Mouse (Mus musculus) embryonic facial prominence, embryonic 11.5 days (tissue): ENCODE measurements around the gene Olfml2a. TPM values are rescaled to one million over a fixed set of nuclear protein-coding genes. Genes with fewer than 3 reads are reported as not detected.

Experiments used
- ATAC-seq: fragments of 200-750 bp; cut with Nextera tagmentation; replicated peaks from 2 replicates; pipeline ENCODE4 v1.8.0; 2017; ENCODE audit warnings: low read depth; ENCODE audit not compliant: insufficient number of reproducible peaks, low FRiP score, low TSS enrichment
- DNase-seq: peaks from one replicate; pipeline ENCODE4 v3.0.0-alpha.2; 2015; ENCODE audit warnings: low spot score
- H3K27ac ChIP-seq: fragments of 300-500 bp; sonication (generic); replicated peaks from 2 replicates; pipeline ENCODE4 v1.5.1; 2014; ENCODE audit warnings: mild to moderate bottlenecking, low read depth, low read length, control low read depth
- H3K27me3 ChIP-seq: fragments of 300-500 bp; sonication (generic); 2 replicates; pipeline ENCODE4 v1.6.1; 2014; ENCODE audit warnings: mild to moderate bottlenecking, low read length, moderate library complexity, mixed read lengths; ENCODE audit not compliant: control insufficient read depth, insufficient read depth
- H3K36me3 ChIP-seq: fragments of 300-500 bp; sonication (generic); replicated peaks from 2 replicates; pipeline ENCODE4 v1.6.1; 2014; ENCODE audit warnings: low read depth, mild to moderate bottlenecking, low read length, moderate library complexity, mixed read lengths; ENCODE audit not compliant: control insufficient read depth, insufficient read depth
- H3K4me1 ChIP-seq: fragments of 300-500 bp; sonication (generic); 2 replicates; pipeline ENCODE4 v1.6.1; 2014; ENCODE audit warnings: low read length, mixed read lengths; ENCODE audit not compliant: control insufficient read depth, insufficient read depth
- H3K4me2 ChIP-seq: fragments of 300-500 bp; sonication (generic); 2 replicates; pipeline ENCODE4 v1.6.1; 2014; ENCODE audit warnings: low read depth, mild to moderate bottlenecking, control low read depth, low read length, moderate library complexity
- H3K4me3 ChIP-seq: fragments of 300-500 bp; sonication (generic); 2 replicates; pipeline ENCODE4 v1.5.1; 2014; ENCODE audit warnings: low read depth, low read length, control low read depth
- H3K9ac ChIP-seq: fragments of 300-500 bp; sonication (generic); replicated peaks from 2 replicates; pipeline ENCODE4 v1.6.1; 2014; ENCODE audit warnings: mild to moderate bottlenecking, control low read depth, low read length
- H3K9me3 ChIP-seq: fragments of 300-500 bp; sonication (generic); replicated peaks from 2 replicates; pipeline ENCODE4 v1.6.1; 2016; ENCODE audit warnings: mild to moderate bottlenecking, low read length, inconsistent platforms, mixed read lengths; ENCODE audit not compliant: control insufficient read depth
- WGBS: fragments of 180-500 bp; shearing (Covaris S2); extraction: QIAGEN DNeasy Blood & Tissue Kit; methylation state at CpG from one replicate; pipeline ENCODE4 v1.1.7; 2014; 5-methylcytosine and 5-hydroxymethylcytosine counted together
- polyA plus RNA-seq: library from polyadenylated mRNA; unstranded; fragments of >200 nt; fragmentation: Nextera tagmentation; extraction: Ambion mirVana; gene quantifications from 2 replicates; pipeline ENCODE4 v1.2.1, GENCODE M21; 2014

Gene Olfml2a
- polyA plus RNA-seq, 1 experiment from 2014 or later = 2.5 TPM

DNA sequence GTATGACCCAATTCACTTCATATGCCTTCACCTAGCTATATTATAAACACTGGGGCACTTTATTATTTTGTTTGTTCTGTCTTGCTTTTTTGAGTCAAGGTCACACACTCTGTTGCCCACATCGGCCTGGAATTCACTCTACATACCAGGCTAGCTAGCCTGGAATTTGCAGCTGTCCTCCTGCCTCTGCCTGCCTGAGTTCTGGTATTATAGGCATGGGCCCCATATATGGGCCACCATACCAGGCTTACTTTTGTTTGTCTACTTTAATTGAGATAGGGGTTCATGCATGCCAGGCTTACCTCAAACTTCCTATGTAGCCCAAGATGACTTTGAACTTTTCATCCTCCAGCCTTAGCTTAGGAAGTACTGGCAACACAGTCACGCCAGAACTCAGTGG lies 10.1 kb downstream of the Olfml2a start:
- no peak overlapping the region for H3K9ac ChIP-seq
- H3K4me2 ChIP-seq = no peak overlapping the region
- H3K4me3 ChIP-seq = no peak overlapping the region
- no peaks in the 10 kb centered on the region for H3K9me3 ChIP-seq
- whole genome bisulfite sequencing = 81% methylated on average over 2 of the region's 2 CpGs
- no peak overlapping the region for H3K27ac ChIP-seq
- no peak for ATAC-seq
- no peaks in the 10 kb centered on the region for H3K27me3 ChIP-seq
- no peaks in the 10 kb centered on the region for H3K4me1 ChIP-seq
- no peak for DNase-seq
- H3K36me3 ChIP-seq = no peaks in the 10 kb centered on the region

DNA sequence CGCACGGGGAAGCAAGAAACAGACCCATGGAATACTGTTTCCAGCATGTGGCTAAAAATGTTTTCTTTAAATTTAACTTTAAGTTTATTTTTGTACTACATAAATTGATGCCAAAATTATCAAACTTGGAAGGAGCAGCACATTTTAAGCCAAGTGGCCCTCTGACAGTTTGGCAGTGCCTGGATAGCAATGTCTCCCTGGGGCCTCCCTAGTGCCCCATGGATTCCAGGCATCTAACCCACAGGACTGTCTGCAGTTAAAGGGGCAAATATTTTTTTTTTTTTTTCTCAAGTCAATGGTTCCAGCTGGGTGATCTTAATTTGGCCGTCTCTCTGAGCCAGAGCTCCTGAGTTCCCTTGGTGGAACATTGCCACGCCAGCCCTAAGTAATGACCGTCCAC lies 11.4 kb downstream of the Olfml2a start:
- Histone ChIP-seq H3K27me3 (no peaks in the 10 kb centered on the region), H3K4me3 (no peak overlapping the region), H3K4me1 (no peaks in the 10 kb centered on the region), H3K36me3 (no peaks in the 10 kb centered on the region), H3K27ac (no peak overlapping the region), H3K4me2 (no peak overlapping the region), H3K9me3 (no peaks in the 10 kb centered on the region), H3K9ac (no peak overlapping the region)
- DNase-seq = no peak
- 82% methylated on average over 5 of the region's 5 CpGs for WGBS
- ATAC-seq = no peak

DNA sequence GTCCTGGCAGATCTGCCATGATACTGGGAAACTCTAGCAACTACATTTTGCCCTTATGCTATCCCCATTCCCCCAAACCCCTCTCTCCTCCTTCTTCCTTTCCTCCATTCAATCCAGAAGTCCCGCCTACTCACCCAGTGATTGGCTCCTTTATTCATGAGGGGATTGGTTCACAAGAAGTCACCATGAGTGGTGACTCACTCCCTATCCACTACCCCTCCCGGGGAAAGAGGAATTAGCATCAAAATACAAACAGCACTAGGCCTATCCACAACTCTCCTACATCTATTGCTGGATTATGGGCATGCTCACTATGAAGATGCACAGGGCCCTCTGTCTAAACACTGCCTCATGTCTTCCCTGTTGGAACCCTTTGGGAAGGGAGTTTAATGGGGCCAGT lies 12.2 kb downstream of the Olfml2a start:
- no peak for ATAC-seq
- Histone ChIP-seq H3K4me2 (no peak overlapping the region), H3K9ac (no peak overlapping the region), H3K9me3 (no peaks in the 10 kb centered on the region), H3K36me3 (no peaks in the 10 kb centered on the region), H3K4me3 (no peak overlapping the region), H3K27ac (no peak overlapping the region), H3K27me3 (no peaks in the 10 kb centered on the region), H3K4me1 (no peaks in the 10 kb centered on the region)
- WGBS = 70% methylated on average over 2 of the region's 2 CpGs
- no peak for DNase-seq

DNA sequence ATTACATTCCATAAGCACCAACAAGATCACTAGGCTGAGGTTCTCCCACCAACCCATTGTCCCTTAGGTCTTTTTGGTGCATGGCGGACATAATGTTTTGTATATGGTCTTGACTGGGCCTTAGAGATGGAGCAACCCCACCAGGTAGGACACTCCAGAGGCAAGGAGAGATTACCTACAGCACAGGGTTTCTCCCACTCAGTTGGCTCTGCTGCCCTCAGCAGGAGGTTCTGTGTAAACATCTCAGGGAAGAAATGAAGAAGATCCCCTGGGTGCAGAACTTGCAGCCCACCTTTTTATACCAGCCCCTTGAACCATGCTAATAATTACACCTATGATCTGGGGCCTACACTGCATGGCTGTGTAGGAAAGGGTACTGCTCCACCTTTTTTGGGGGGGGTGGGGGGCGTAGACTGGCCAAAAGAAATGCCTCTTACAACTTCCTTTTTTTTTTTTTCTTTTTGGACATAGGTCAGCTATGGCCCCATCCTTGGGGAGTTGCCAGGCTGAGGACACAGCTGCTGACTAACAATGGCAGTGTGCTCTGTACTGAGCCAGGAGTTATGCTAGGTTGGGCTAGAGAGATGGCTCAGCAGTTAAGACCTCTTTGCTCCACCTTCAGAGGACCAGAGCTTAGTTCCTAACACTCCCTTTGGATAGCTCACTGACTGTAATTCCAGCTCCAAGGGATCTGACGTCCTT lies 12.8 kb downstream of the Olfml2a start:
- H3K36me3 ChIP-seq = no peaks in the 10 kb centered on the region
- H3K27ac ChIP-seq = no peak overlapping the region
- no peaks in the 10 kb centered on the region for H3K27me3 ChIP-seq
- H3K9me3 ChIP-seq = no peaks in the 10 kb centered on the region
- no peaks in the 10 kb centered on the region for H3K4me1 ChIP-seq
- no peak overlapping the region for H3K4me2 ChIP-seq
- DNase-seq (no peak), ATAC-seq (no peak)
- 75% methylated on average over 3 of the region's 3 CpGs for WGBS
- H3K4me3 ChIP-seq = no peak overlapping the region
- H3K9ac ChIP-seq = no peak overlapping the region

DNA sequence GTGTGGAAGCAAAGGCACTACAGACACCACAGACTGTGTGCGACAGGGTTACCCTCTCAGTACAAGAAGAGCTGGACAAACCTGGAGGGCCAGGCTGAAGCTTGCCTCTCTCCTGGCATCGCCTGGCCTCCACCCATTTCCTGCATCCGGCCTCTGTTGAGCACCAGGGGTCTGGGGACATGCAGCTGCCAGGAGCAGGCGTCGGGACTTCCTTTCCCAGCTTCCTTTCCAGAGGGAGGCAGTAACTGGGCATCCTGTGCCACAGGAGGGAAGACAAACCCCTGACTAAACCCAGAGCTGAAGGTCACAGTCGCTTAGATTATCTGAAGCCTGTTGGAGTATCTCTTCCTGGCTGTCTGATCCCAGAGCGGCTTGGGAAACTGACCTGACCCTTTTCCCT lies 15.8 kb downstream of the Olfml2a start:
- H3K9ac ChIP-seq = no peak overlapping the region
- no peak overlapping the region for H3K27ac ChIP-seq
- no peak overlapping the region for H3K4me2 ChIP-seq
- 68% methylated on average over 7 of the region's 7 CpGs for WGBS
- H3K4me3 ChIP-seq = no peak overlapping the region
- no peaks in the 10 kb centered on the region for H3K4me1 ChIP-seq
- no peaks in the 10 kb centered on the region for H3K9me3 ChIP-seq
- no peaks in the 10 kb centered on the region for H3K36me3 ChIP-seq
- ATAC-seq (no peak), DNase-seq (no peak)
- H3K27me3 ChIP-seq = no peaks in the 10 kb centered on the region

DNA sequence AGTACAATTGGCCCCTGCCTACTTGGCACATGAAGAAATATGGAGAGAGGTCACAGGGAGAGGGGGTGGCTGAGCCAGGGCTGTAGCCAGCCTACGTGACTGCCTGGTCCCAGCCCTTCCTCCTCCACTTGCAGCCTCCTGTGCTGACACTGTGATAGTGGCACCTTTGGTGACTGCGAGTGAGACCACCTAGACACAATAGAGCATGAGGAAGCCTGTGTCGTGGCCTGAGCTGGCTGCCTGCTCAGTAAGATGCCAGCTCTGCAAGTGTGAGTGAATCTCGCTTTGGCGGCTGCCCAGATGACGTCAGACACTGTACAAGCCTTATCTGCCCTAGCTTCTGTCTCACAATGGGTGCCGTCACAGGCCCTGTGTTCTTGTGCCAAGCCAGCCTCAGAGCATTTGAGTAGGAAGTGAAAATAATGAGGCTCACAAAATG lies 18.5 kb downstream of the Olfml2a start:
- H3K9ac ChIP-seq = no peak overlapping the region
- ATAC-seq (no peak), DNase-seq (no peak)
- 89% methylated on average over 7 of the region's 7 CpGs for WGBS
- H3K4me3 ChIP-seq = no peak overlapping the region
- H3K36me3 ChIP-seq = no peaks in the 10 kb centered on the region
- H3K4me2 ChIP-seq = no peak overlapping the region
- H3K4me1 ChIP-seq = no peaks in the 10 kb centered on the region
- H3K27ac ChIP-seq = no peak overlapping the region
- no peaks in the 10 kb centered on the region for H3K9me3 ChIP-seq
- H3K27me3 ChIP-seq = no peaks in the 10 kb centered on the region

DNA sequence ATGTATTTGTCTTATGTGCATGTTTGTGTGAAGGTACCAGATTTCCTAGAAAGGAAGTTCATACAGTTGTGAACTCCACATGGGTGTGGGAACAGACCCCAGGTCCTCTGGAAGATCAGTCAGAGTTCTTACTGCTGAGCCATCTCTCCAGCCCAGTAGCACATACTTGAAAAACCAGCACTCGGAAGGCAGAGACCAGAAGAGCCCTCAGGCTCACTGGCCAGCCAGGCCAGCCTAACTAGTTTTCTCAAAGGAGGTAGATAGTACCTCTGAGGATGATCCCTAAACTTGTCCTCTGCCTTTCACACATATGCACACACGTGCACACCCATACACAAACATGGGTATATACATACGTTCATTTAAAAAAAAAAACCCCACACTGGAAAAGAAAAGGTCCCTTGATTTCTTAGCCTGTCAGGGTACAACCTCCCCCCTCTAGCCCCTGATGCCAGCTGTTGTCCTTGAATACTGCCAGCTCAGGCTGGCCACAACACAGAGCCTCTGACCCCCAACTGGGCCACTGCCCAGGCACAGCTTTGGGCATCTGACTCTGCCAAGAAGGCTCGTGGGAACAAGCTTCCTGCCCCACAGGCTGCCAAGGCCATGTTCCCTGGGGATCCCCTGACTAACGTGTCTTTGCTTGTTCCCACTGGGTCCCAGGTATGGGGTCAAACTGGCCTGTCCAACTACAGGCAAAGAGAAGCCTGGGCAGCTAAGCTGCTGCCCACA lies 21.5 kb downstream of the Olfml2a start:
- Histone ChIP-seq H3K4me1 (no peaks in the 10 kb centered on the region), H3K9ac (no peak overlapping the region), H3K36me3 (no peaks in the 10 kb centered on the region), H3K27ac (no peak overlapping the region), H3K27me3 (no peaks in the 10 kb centered on the region), H3K4me3 (no peak overlapping the region), H3K9me3 (no peaks in the 10 kb centered on the region), H3K4me2 (no peak overlapping the region)
- 64% methylated on average over 5 of the region's 5 CpGs for WGBS
- DNase-seq = no peak
- ATAC-seq = no peak

DNA sequence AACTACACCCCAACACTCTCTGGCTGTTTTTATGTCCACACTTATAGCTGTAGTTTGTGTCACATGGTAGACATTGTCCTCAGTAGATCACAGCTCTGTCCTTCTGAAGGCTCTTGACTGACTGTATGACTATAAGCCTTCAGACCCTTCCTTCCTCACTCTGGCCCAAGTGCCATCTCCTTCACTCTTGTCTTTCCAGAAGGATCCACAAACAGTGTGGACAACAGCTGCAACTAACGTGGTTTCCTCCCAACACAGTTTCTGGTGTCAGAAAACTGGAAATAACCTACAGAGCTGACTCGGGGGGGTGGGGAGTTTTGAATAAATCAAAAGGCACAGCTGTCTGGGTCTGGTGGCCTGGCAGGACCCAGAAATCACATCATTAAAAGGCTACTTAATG lies 24.3 kb downstream of the Olfml2a start:
- Histone ChIP-seq H3K27ac (no peak overlapping the region), H3K9me3 (no peaks in the 10 kb centered on the region), H3K4me2 (no peak overlapping the region), H3K9ac (no peak overlapping the region), H3K4me3 (no peak overlapping the region), H3K27me3 (no peaks in the 10 kb centered on the region), H3K4me1 (no peaks in the 10 kb centered on the region), H3K36me3 (no peaks in the 10 kb centered on the region)
- ATAC-seq (no peak), DNase-seq (no peak)
- 67% methylated on average over 2 of the region's 2 CpGs for WGBS
